In the genomic region with DNA sequence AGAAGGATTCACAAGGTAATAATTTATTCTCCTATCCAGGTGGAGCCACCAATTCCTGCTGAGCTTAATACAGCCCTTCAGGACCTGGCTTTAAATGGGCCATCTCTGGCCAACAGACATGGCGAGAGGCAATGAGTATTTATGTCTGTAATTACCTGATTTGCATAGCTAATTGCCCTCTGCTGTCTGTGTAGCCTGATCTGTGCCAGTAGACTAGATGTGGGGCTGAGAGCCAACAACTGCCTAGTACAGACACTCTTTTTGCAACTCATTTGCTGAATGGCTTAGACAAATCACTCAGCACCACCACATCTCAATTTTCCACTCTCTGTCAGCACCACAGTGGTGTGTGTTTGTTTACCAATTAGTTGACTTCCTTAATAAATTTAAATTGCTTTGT, we compare ENCODE assay signal across 9 mouse cellular contexts.
DNase-seq lines count a peak whose midpoint lies in the region; ATAC-seq and TF ChIP-seq lines count a peak whose summit lies in the region.
"Had no signal": no experiment of that assay in that cellular context is flagged by ENCODE, and none has a peak within 500 bp of the region (broad histone marks: within the 10 kb centered on the region; RNA-seq: fewer than 3 reads in every experiment).

No protein-coding gene starts in this region.

- no peaks in the 10 kb centered on the region for H3K36me3 ChIP-seq in hindbrain, postnatal 0 days (ENCODE audit: insufficient read depth, low read length)
- no peaks in the 10 kb centered on the region for H3K36me3 ChIP-seq in neural tube, embryonic 13.5 days
- H3K36me3 ChIP-seq: heart, embryonic 13.5 days had no signal

- TF ChIP-seq CTCF in hindbrain, postnatal 0 days (IDR thresholded peaks at IDR 0.05; ENCODE audit: low read depth): no peak

- H3K27ac ChIP-seq in hindbrain, postnatal 0 days: no peak overlapping the region
- H3K27ac ChIP-seq in neural tube, embryonic 13.5 days (replicated peaks): 0 out of 2 replicates have a peak overlapping the region, but pooled peaks have one; percentile 29
- H3K27ac ChIP-seq: heart, embryonic 13.5 days had no signal

- no peaks in the 10 kb centered on the region for H3K9me3 ChIP-seq in hindbrain, postnatal 0 days (ENCODE audit: low read length)
- H3K9me3 ChIP-seq in neural tube, embryonic 13.5 days: no peaks in the 10 kb centered on the region
- H3K9me3 ChIP-seq: heart, embryonic 13.5 days had no signal

- peak; percentile 96 for ATAC-seq in hindbrain, postnatal 0 days
- peak; percentile 97 for ATAC-seq in neural tube, embryonic 13.5 days (ENCODE audit: low read depth)

- intact Hi-C loops in left cerebral cortex, postnatal 25 days (cut with DNase I): no loop called here

- H3K4me3 ChIP-seq in hindbrain, postnatal 0 days (ENCODE audit: low read length): no peak overlapping the region
- H3K4me3 ChIP-seq in neural tube, embryonic 13.5 days: no peak overlapping the region
- H3K4me3 ChIP-seq: heart, embryonic 13.5 days had no signal

- no peaks in the 10 kb centered on the region for H3K4me1 ChIP-seq in hindbrain, postnatal 0 days (ENCODE audit: insufficient read depth, low read length)
- H3K4me1 ChIP-seq in neural tube, embryonic 13.5 days (replicated peaks): peaks cover 9% of the 10 kb centered on the region; the same call in 1 of the 2 replicates
- H3K4me1 ChIP-seq: heart, embryonic 13.5 days had no signal

- DNase-seq in left cerebral cortex, postnatal 25 days (ENCODE audit: low spot score in 2 of 2): peak; percentile 2 to 13
- DNase-seq in left cerebral cortex, adult 11 months (ENCODE audit: low spot score): no peak
- DNase-seq in cerebellum, postnatal 36 days: peak; percentile 8 to 13
- peak; percentile 90 for DNase-seq in hindbrain, postnatal 0 days (ENCODE audit: low spot score)
- no peak for DNase-seq in embryo, embryonic 11 days
- no peak for DNase-seq in adrenal gland, postnatal 36 days
- DNase-seq: thymus, adult 2 months had no signal

- H3K4me2 ChIP-seq in hindbrain, postnatal 0 days (ENCODE audit: low read depth, low read length): no peak overlapping the region
- H3K4me2 ChIP-seq in neural tube, embryonic 13.5 days: no peak overlapping the region
- H3K4me2 ChIP-seq: heart, embryonic 13.5 days had no signal

- WGBS in hindbrain, postnatal 0 days: 36% methylated on average over 1 of the region's 1 CpGs
- 17% methylated on average over 1 of the region's 1 CpGs for WGBS in neural tube, embryonic 13.5 days

- no peak overlapping the region for H3K9ac ChIP-seq in hindbrain, postnatal 0 days (replicated peaks; ENCODE audit: low read length)
- H3K9ac ChIP-seq in neural tube, embryonic 13.5 days: no peak overlapping the region
- H3K9ac ChIP-seq: heart, embryonic 13.5 days had no signal

- H3K27me3 ChIP-seq in hindbrain, postnatal 0 days (ENCODE audit: insufficient read depth, low read length): no peaks in the 10 kb centered on the region; the same call in 1 of the 2 replicates
- H3K27me3 ChIP-seq in neural tube, embryonic 13.5 days: no peaks in the 10 kb centered on the region
- H3K27me3 ChIP-seq: heart, embryonic 13.5 days had no signal

Comparison
In these comparisons a context has a peak if more than half of its experiments do, and no peak if none do; other contexts are left out.
1. DNase-seq: peak in left cerebral cortex, postnatal 25 days (2 of 2), cerebellum, postnatal 36 days (2 of 2) and hindbrain, postnatal 0 days (single experiment); none in left cerebral cortex, adult 11 months (single experiment), embryo, embryonic 11 days (single experiment) and adrenal gland, postnatal 36 days (0 of 2).